Mouse (Mus musculus) CD4-positive naive resting alpha-beta T cell, adult 76 days (primary cell): ENCODE results near the gene Smarca5. TPM values are rescaled to one million over a fixed set of nuclear protein-coding genes. Genes with fewer than 3 reads are reported as not detected.

ENCODE experiments used
- total RNA-seq: library from RNA; stranded (reverse); gene quantifications from one replicate; pipeline ENCODE4 v1.2.4, GENCODE M21; 2023

The Smarca5 gene
- total RNA-seq: 204 TPM

GRCm38 (mm10) chr8:80739155-80739924 lies at the start of gene Smarca5:
Smarca5 (minus strand) TSS chr8:80739497.

Other genes with a start within 250 kb of the Smarca5 start
- 3.1 TPM for gene Gypa, start 245.7 kb downstream of the Smarca5 start, total RNA-seq
- gene Frem3, start 128.4 kb downstream of the Smarca5 start, total RNA-seq: not detected
- gene Gab1, start 141.0 kb upstream of the Smarca5 start, total RNA-seq: not detected